Mouse (Mus musculus): Measurements from ENCODE around the gene Tnfsf13b. TPM values are rescaled to one million over a fixed set of nuclear protein-coding genes. Genes with fewer than 3 reads are reported as not detected.

Tnfsf13b gene
- polyA plus RNA-seq, 1 experiment from 2014 or later, result 0.33 TPM

DNA sequence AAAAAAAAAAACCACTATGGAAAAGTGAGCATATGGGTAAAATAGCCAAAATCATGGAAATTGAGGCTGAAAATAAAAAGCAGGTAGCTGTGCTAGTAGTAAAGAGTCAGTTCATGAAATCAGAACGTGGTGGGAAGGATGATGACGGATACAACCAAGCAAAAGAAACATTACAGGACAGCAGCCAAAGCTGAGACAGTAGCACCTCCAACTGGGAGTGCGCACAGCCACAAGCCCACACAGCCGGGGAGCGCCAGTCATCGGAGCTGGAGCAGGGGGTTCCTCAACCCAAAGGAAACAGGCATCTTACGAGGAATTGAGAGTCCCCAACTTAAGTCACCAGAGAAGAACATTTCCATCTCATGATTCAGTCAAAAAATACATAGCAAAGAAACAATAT is 2.2 kb upstream of the Tnfsf13b start:
- H3K9me3 ChIP-seq, result no peaks in the 10 kb centered on the region
- no peaks in the 10 kb centered on the region for H3K36me3 ChIP-seq
- H3K4me3 ChIP-seq, result no peak overlapping the region
- H3K4me1 ChIP-seq, result peaks cover 6% of the 10 kb centered on the region
- no peak overlapping the region for H3K27ac ChIP-seq
- peaks cover 10% of the 10 kb centered on the region for H3K27me3 ChIP-seq
- WGBS, result 76% methylated on average over 7 of the region's 7 CpGs
- H3K9ac ChIP-seq, result no peak overlapping the region
- no peak for ATAC-seq (ENCODE audit: insufficient number of reproducible peaks, insufficient read depth, low FRiP score, low TSS enrichment)
- H3K4me2 ChIP-seq (replicated peaks), result no peak overlapping the region

DNA sequence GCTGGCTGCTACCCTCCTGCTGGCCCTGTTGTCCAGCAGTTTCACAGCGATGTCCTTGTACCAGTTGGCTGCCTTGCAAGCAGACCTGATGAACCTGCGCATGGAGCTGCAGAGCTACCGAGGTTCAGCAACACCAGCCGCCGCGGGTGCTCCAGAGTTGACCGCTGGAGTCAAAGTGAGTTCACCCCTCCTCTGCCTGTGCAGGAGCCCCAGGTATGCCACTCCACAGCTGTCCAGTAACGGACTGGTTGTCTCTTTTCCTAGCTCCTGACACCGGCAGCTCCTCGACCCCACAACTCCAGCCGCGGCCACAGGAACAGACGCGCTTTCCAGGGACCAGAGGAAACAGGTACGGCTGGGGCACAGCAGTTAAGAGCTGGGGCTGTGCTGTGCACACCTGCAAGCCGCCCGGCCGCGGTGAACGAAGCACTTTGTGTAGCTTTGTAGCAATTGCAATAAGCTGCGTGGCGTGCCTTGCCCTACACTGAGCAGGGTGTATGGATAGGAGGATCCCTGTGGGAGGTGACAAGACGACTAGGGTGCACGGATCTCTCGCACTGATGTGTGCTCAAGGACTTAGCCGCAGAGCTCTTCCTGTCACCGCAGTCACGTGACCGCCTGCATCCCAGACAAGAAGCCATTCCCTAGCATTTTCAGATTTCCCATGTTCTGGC is 856 bp downstream of the Tnfsf13b start:
- Histone ChIP-seq H3K9ac (peak overlapping the region; percentile 42; the same call in 1 of the 2 replicates), H3K4me3 (peak overlapping the region; percentile 41), H3K27ac (no peak overlapping the region), H3K27me3 (peaks cover 10% of the 10 kb centered on the region), H3K4me1 (peaks cover 6% of the 10 kb centered on the region), H3K9me3 (no peaks in the 10 kb centered on the region), H3K4me2 (replicated peaks) (peak overlapping the region; percentile 86), H3K36me3 (no peaks in the 10 kb centered on the region)
- WGBS, result 5% methylated on average over 29 of the region's 29 CpGs
- ATAC-seq (ENCODE audit: insufficient number of reproducible peaks, insufficient read depth, low FRiP score, low TSS enrichment), result peak; percentile 60

DNA sequence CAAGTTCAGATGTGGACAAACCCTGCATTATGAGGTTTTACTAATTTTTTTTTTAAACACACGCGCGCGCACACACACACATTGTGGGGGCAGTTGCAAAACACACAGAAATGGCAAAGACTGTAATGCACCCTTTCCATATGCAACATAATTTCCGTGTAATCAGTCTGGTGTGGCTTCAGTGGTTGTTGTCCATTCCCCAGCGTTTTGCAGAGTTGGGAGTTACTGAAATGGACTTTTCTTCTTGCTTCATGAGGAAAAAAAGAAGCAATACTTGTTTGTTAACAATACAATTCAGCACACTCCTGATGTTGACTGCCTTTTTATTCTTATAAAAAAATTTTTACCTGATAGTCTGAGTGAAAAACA is 1.4 kb downstream of the Tnfsf13b start:
- H3K9ac ChIP-seq, result no peak overlapping the region
- H3K27ac ChIP-seq, result no peak overlapping the region
- peaks cover 6% of the 10 kb centered on the region for H3K4me1 ChIP-seq
- H3K4me2 ChIP-seq (replicated peaks), result peak overlapping the region; percentile 86
- H3K4me3 ChIP-seq, result peak overlapping the region; percentile 41; the same call in 1 of the 2 replicates
- ATAC-seq (ENCODE audit: insufficient number of reproducible peaks, insufficient read depth, low FRiP score, low TSS enrichment), result no peak
- peaks cover 10% of the 10 kb centered on the region for H3K27me3 ChIP-seq
- WGBS, result 46% methylated on average over 6 of the region's 6 CpGs
- H3K9me3 ChIP-seq, result no peaks in the 10 kb centered on the region
- no peaks in the 10 kb centered on the region for H3K36me3 ChIP-seq

DNA sequence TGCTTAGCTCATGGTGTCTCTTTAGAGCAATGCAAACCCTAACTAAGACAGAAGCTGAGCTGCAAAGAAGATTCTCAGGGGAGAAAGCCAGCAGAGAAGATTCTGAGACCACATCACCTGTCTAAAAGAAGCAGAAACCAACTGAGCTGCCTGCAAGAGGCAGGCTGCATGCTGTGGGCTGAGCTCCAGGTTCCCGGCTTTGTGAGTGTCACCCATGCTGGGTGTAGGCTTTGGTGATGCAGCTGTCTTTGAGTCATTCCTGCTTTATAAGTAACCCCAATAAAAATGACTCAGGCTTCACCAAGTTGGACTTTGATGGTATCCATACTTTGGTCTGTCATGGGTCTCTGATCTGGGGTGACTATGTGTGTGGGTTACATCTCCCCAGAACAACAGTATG is 10.0 kb downstream of the Tnfsf13b start:
- Histone ChIP-seq H3K9ac (no peak overlapping the region), H3K27me3 (no peaks in the 10 kb centered on the region), H3K36me3 (no peaks in the 10 kb centered on the region), H3K4me2 (replicated peaks) (no peak overlapping the region), H3K4me3 (no peak overlapping the region), H3K4me1 (no peaks in the 10 kb centered on the region), H3K27ac (no peak overlapping the region), H3K9me3 (no peaks in the 10 kb centered on the region)
- 68% methylated on average over 1 of the region's 1 CpGs for WGBS
- no peak for ATAC-seq (ENCODE audit: insufficient number of reproducible peaks, insufficient read depth, low FRiP score, low TSS enrichment)

DNA sequence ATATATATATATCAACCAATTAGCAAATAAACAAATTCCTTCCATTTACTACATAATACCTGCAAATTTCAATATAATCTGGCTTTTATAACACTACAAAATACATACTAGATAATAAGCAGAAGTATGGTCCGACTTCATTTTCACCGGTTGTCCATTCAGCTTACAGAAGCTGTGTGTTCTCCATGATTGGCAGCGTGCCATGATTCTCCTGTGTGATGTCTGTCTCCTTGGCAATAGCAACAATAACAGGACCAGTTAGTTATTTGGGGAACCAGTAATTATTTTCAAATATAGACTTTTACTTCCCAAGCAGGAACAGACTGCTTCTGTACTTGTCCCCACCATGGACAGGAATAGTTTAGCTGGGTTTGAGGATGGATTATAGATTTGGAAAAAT is 11.0 kb downstream of the Tnfsf13b start:
- no peaks in the 10 kb centered on the region for H3K4me1 ChIP-seq
- ATAC-seq (ENCODE audit: insufficient number of reproducible peaks, insufficient read depth, low FRiP score, low TSS enrichment), result no peak
- H3K36me3 ChIP-seq, result no peaks in the 10 kb centered on the region
- no peaks in the 10 kb centered on the region for H3K27me3 ChIP-seq
- no peak overlapping the region for H3K9ac ChIP-seq
- no peak overlapping the region for H3K4me3 ChIP-seq
- no peaks in the 10 kb centered on the region for H3K9me3 ChIP-seq
- WGBS, result 81% methylated on average over 3 of the region's 3 CpGs
- no peak overlapping the region for H3K4me2 ChIP-seq (replicated peaks)
- no peak overlapping the region for H3K27ac ChIP-seq

DNA sequence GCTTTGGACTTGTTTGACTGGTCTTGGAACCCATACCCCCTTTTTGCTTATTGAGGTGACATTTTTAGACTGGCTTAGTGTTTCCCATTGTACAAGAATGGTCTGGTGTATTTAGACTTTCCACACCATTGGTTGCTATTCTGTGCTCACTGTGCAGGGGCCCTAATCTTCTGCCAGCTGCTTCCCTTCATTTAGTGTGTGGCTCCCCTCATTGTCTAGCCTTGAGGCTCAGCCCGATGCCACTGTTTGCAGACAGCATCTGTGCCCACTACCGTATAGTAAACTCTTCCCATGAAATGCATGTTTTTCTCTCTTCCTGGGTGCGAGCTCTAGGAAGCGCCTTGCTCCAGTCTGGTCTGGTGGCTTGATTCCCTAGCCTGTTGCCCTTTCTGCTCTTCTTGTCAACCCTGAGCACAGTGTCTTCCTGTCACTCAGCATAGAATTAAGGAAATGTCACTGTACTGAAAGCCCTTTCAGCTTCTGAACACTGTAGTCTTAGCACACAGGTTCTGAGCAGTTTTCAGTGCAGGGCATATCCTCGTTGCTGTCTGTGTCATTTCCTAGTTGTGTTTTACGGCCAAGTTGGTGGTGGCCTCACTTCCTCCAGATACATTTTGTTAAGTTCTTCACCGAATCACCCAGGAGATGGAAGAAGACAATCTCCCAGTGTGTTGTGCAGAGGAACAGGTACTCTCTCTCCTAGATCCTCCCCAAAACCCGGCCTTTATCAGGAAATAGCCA is 24.2 kb downstream of the Tnfsf13b start:
- Histone ChIP-seq H3K4me3 (no peak overlapping the region), H3K9me3 (no peaks in the 10 kb centered on the region), H3K4me1 (no peaks in the 10 kb centered on the region), H3K9ac (no peak overlapping the region), H3K36me3 (no peaks in the 10 kb centered on the region), H3K27ac (no peak overlapping the region), H3K27me3 (no peaks in the 10 kb centered on the region), H3K4me2 (replicated peaks) (no peak overlapping the region)
- ATAC-seq (ENCODE audit: insufficient number of reproducible peaks, insufficient read depth, low FRiP score, low TSS enrichment), result no peak
- 78% methylated on average over 8 of the region's 8 CpGs for WGBS

DNA sequence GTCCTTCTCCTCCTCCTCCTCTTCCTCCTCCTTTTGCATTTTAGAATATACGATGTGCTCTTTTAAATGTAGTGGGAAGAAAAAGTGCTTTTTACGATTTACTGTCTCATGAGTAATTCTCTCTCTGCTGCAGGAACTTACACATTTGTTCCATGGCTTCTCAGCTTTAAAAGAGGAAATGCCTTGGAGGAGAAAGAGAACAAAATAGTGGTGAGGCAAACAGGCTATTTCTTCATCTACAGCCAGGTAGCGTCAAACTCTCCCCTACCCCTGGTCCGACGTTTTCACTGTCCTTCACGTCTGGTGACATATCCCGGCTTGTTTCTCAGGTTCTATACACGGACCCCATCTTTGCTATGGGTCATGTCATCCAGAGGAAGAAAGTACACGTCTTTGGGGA is 24.9 kb downstream of the Tnfsf13b start:
- Histone ChIP-seq H3K4me1 (no peaks in the 10 kb centered on the region), H3K27ac (no peak overlapping the region), H3K27me3 (no peaks in the 10 kb centered on the region), H3K4me3 (no peak overlapping the region), H3K9ac (no peak overlapping the region), H3K36me3 (no peaks in the 10 kb centered on the region), H3K4me2 (replicated peaks) (no peak overlapping the region), H3K9me3 (no peaks in the 10 kb centered on the region)
- ATAC-seq (ENCODE audit: insufficient number of reproducible peaks, insufficient read depth, low FRiP score, low TSS enrichment), result no peak
- WGBS, result 85% methylated on average over 9 of the region's 9 CpGs

DNA sequence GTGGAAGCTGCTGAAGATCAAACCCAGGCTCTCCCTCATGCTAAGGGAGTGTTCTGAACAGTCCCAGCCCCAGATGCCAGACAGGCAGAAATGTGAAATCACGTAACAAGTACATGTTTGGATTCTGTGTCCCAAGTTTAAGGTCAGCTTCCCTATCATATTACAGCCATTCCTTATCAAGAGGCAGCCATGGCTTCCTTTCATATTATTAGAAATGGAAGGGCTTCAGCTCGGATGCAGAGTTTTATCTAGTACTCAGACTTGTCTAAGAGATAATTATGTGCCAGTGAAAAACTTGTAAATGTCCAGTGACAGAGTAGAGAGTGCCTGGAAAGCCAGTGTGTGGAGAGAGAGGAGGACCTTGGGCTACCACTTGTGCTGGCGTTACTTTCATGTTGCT is 34.6 kb downstream of the Tnfsf13b start:
- 68% methylated on average over 3 of the region's 3 CpGs for WGBS
- no peak overlapping the region for H3K4me3 ChIP-seq
- no peaks in the 10 kb centered on the region for H3K36me3 ChIP-seq
- H3K27me3 ChIP-seq, result no peaks in the 10 kb centered on the region
- ATAC-seq (ENCODE audit: insufficient number of reproducible peaks, insufficient read depth, low FRiP score, low TSS enrichment), result no peak
- no peak overlapping the region for H3K27ac ChIP-seq
- H3K9me3 ChIP-seq, result no peaks in the 10 kb centered on the region
- H3K4me2 ChIP-seq (replicated peaks), result no peak overlapping the region
- H3K9ac ChIP-seq, result no peak overlapping the region
- H3K4me1 ChIP-seq, result no peaks in the 10 kb centered on the region

DNA sequence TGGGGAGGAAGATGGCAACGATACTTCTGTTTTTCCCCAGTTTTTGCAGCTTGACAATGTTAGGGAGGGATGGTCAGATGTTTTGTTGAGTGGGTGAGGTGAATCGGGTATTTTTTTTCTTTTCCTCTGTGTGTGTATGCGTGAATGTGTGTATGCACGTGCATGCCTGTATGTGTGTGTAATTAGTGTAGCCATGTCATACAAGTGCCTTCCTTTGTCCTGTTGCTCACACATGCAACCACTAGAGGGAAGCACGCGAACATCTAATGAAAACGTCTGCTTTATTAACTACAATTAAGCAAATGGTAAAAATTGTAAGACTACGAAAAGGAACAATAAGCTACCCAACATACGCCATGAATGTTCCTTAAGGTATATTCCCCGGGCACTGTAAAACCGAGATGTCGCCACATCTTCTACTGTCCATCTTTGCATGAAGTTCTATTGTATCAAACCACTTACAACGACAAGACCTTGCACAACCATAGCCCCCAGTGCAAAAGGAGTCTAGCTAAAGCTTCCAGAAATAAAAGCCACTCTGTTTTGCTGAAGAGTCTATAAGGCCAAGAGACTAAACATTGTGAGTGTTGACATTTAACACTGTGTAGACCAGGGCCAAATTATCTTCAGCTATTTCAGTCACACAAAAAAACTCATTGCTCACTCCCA is 37.7 kb downstream of the Tnfsf13b start:
- no peak overlapping the region for H3K4me3 ChIP-seq
- H3K36me3 ChIP-seq, result no peaks in the 10 kb centered on the region
- no peak overlapping the region for H3K27ac ChIP-seq
- H3K4me1 ChIP-seq, result no peaks in the 10 kb centered on the region
- H3K9me3 ChIP-seq, result no peaks in the 10 kb centered on the region
- WGBS, result 61% methylated on average over 13 of the region's 13 CpGs
- H3K27me3 ChIP-seq, result 0 out of 2 replicates have a peak, but pooled peaks cover 2% of the 10 kb centered on the region
- ATAC-seq (ENCODE audit: insufficient number of reproducible peaks, insufficient read depth, low FRiP score, low TSS enrichment), result no peak
- no peak overlapping the region for H3K4me2 ChIP-seq (replicated peaks)
- no peak overlapping the region for H3K9ac ChIP-seq

DNA sequence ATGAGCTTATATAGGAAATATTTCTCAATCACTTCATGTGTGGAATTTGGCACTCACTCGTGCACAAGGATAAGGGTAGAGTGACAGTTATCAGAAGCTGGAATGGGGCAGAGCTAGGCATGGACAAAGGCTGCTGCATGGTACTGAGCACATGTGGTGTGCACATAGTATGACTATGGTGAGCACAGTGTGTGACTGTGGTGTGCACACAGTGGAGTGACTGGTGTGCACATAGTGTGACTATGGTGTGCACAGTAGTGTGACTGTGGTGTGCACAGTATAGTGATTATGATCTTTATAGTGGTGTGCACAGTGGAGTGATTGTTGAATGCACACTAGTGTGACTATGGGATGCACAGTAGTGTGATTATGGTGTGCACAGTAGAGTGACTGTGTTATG is 39.5 kb downstream of the Tnfsf13b start:
- H3K9me3 ChIP-seq, result no peaks in the 10 kb centered on the region
- H3K36me3 ChIP-seq, result no peaks in the 10 kb centered on the region
- H3K4me2 ChIP-seq (replicated peaks), result no peak overlapping the region
- 69% methylated on average over 1 of the region's 1 CpGs for WGBS
- no peaks in the 10 kb centered on the region for H3K4me1 ChIP-seq
- 0 out of 2 replicates have a peak, but pooled peaks cover 2% of the 10 kb centered on the region for H3K27me3 ChIP-seq
- no peak overlapping the region for H3K9ac ChIP-seq
- ATAC-seq (ENCODE audit: insufficient number of reproducible peaks, insufficient read depth, low FRiP score, low TSS enrichment), result 0 out of 2 replicates have a peak, but pooled peaks have one; percentile 28
- no peak overlapping the region for H3K4me3 ChIP-seq
- no peak overlapping the region for H3K27ac ChIP-seq

DNA sequence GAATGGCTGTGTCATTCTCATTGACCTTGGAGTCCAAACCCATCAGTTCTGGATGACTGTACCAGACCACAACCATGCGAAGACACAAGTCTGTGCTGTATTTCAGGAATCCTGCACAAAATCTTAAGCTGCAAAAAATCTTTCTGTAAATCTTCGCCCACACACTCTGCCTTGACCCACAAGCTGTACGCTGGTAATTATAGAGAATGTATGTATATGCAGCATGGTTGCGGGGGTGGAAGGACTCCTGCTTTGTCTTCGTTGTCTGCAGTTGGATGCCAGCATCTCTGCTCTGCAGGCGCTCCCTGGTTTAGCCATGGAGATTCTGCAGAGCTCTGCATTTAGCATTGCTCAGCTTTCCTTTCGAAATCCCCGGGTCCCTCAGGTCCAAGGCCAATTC is 42.9 kb downstream of the Tnfsf13b start:
- 80% methylated on average over 8 of the region's 8 CpGs for WGBS
- H3K9ac ChIP-seq, result no peak overlapping the region
- no peak overlapping the region for H3K4me3 ChIP-seq
- H3K27ac ChIP-seq, result no peak overlapping the region
- H3K27me3 ChIP-seq, result 0 out of 2 replicates have a peak, but pooled peaks cover 2% of the 10 kb centered on the region
- no peaks in the 10 kb centered on the region for H3K9me3 ChIP-seq
- H3K4me1 ChIP-seq, result no peaks in the 10 kb centered on the region
- ATAC-seq (ENCODE audit: insufficient number of reproducible peaks, insufficient read depth, low FRiP score, low TSS enrichment), result no peak
- no peaks in the 10 kb centered on the region for H3K36me3 ChIP-seq
- H3K4me2 ChIP-seq (replicated peaks), result no peak overlapping the region

DNA sequence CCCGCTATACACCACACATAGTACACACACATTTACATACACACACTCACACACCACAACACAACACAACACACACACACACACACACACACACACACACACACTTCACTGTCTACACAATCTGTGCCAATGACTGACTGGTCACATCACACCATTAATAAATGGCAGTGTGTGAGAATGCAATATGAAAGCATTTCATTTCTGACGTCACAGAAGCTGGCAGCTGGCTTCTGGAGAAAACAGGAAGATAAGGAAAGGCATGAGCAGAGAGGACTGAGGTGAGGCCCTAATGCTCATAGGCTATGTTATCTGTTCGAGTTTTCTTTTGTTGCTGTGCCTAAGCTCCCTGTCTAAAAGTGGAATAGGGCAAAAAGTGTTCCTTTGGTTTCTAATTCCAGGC is 45.3 kb downstream of the Tnfsf13b start:
- 0 out of 2 replicates have a peak, but pooled peaks cover 2% of the 10 kb centered on the region for H3K27me3 ChIP-seq
- H3K9ac ChIP-seq, result 0 out of 2 replicates have a peak overlapping the region, but pooled peaks have one; percentile 10
- no peak overlapping the region for H3K4me2 ChIP-seq (replicated peaks)
- H3K9me3 ChIP-seq, result no peaks in the 10 kb centered on the region
- H3K27ac ChIP-seq, result no peak overlapping the region
- no peaks in the 10 kb centered on the region for H3K36me3 ChIP-seq
- 75% methylated on average over 3 of the region's 3 CpGs for WGBS
- H3K4me3 ChIP-seq, result no peak overlapping the region
- no peak for ATAC-seq (ENCODE audit: insufficient number of reproducible peaks, insufficient read depth, low FRiP score, low TSS enrichment)
- no peaks in the 10 kb centered on the region for H3K4me1 ChIP-seq
